Mouse (Mus musculus) midbrain, embryonic 11.5 days (tissue): ENCODE measurements around the gene Actn1. TPM values are rescaled to one million over a fixed set of nuclear protein-coding genes. Genes with fewer than 3 reads are reported as not detected.
A peak's percentile ranks its signal among the peaks of the same experiment; 100 is the strongest.

Experiments
- ATAC-seq: fragments of 200-750 bp; cut with Nextera tagmentation; 2 replicates; pipeline ENCODE4 v1.8.0; 2017; ENCODE audit warnings: moderate TSS enrichment, moderate library complexity; ENCODE audit not compliant: low FRiP score
- DNase-seq: peaks from one replicate; pipeline ENCODE4 v3.0.0; 2015; ENCODE audit warnings: low spot score; ENCODE audit errors: missing footprints
- H3K27ac ChIP-seq: fragments of 300-500 bp; sonication (generic); 2 replicates; pipeline ENCODE4 v1.5.1; 2014; ENCODE audit warnings: low read depth, low read length
- H3K27me3 ChIP-seq: fragments of 300-500 bp; sonication (generic); 2 replicates; pipeline ENCODE4 v1.6.1; 2014; ENCODE audit warnings: mild to moderate bottlenecking, low read length, moderate library complexity, mixed read lengths; ENCODE audit not compliant: control insufficient read depth, insufficient read depth
- H3K36me3 ChIP-seq: fragments of 300-500 bp; sonication (generic); 2 replicates; pipeline ENCODE4 v1.6.1; 2014; ENCODE audit warnings: mild to moderate bottlenecking, low read length, moderate library complexity, mixed read lengths; ENCODE audit not compliant: control insufficient read depth, insufficient read depth
- H3K4me1 ChIP-seq: fragments of 300-500 bp; sonication (generic); 2 replicates; pipeline ENCODE4 v1.6.1; 2014; ENCODE audit warnings: low read length; ENCODE audit not compliant: control insufficient read depth, insufficient read depth
- H3K4me2 ChIP-seq: fragments of 300-500 bp; sonication (generic); 2 replicates; pipeline ENCODE4 v1.6.1; 2014; ENCODE audit warnings: mild to moderate bottlenecking, moderate library complexity
- H3K4me3 ChIP-seq: fragments of 300-500 bp; sonication (generic); 2 replicates; pipeline ENCODE4 v1.5.1; 2014; ENCODE audit warnings: low read depth, low read length
- H3K9ac ChIP-seq: fragments of 300-500 bp; sonication (generic); 2 replicates; pipeline ENCODE4 v1.6.1; 2014; ENCODE audit warnings: low read length
- H3K9me3 ChIP-seq: fragments of 300-500 bp; sonication (generic); 2 replicates; pipeline ENCODE4 v1.6.1; 2016; ENCODE audit warnings: low read length; ENCODE audit not compliant: control insufficient read depth
- WGBS: fragments of 180-500 bp; shearing (Covaris S2); extraction: QIAGEN DNeasy Blood & Tissue Kit; methylation state at CpG from one replicate; pipeline ENCODE4 v1.1.7; 2014; 5-methylcytosine and 5-hydroxymethylcytosine counted together
- polyA plus RNA-seq: library from polyadenylated mRNA; unstranded; fragments of >200 nt; fragmentation: Nextera tagmentation; extraction: Ambion mirVana; gene quantifications from 2 replicates; pipeline ENCODE4 v1.2.1, GENCODE M21; 2014

Gene Actn1
- polyA plus RNA-seq, 1 experiment from 2014 or later: 19.9 TPM

DNA sequence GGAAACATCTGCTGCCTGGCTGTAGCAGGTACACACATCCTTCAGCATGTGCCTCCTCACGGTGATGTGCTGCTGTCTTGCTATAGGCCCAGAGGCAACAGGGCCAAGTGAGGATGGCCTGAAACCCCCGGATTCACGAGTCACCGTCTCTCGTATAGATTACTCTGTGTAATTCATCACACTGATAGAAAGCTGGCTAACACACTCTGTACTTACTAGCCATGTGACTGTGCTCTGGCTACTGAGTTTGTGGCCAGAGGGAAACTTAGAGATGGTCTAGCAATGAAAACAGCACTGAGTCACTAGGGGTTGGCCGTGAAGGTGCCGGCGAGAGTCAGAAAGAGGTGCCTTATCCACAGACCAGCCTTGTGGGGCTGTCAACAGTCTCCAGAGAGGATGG is 95.6 kb downstream of the Actn1 start:
- ATAC-seq: no peak
- 92% methylated on average over 8 of the region's 8 CpGs for WGBS
- no peaks in the 10 kb centered on the region for H3K27me3 ChIP-seq

DNA sequence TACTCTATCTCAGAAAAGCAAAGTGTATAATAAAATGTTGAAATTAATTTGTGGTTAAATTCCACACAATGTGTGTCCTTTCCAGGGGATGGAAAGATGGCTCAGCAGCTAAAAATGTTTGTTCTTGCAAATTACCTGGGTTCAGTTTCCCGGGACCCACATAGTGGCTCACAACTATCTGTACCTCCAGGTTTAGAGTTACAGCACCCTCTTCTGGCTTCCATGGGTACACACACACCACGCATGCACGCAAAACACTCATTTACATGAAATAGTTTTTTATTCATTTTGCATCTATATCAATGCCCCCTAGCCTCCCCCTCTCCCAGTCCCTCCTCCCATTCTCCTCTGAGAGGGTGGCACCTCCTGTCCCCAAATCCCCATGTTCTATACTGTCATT is 97.7 kb downstream of the Actn1 start:
- no peaks in the 10 kb centered on the region for H3K9me3 ChIP-seq
- H3K9ac ChIP-seq: no peak overlapping the region
- ATAC-seq: no peak
- no peak overlapping the region for H3K27ac ChIP-seq
- WGBS: 78% methylated on average over 3 of the region's 3 CpGs
- H3K36me3 ChIP-seq: no peaks in the 10 kb centered on the region
- H3K27me3 ChIP-seq: no peaks in the 10 kb centered on the region
- H3K4me1 ChIP-seq: no peaks in the 10 kb centered on the region
- no peak overlapping the region for H3K4me2 ChIP-seq
- no peak overlapping the region for H3K4me3 ChIP-seq
- DNase-seq: no peak

More for the DNA sequence above, 95.6 kb downstream of the Actn1 start:
- H3K27ac ChIP-seq: no peak overlapping the region
- no peak overlapping the region for H3K9ac ChIP-seq
- no peaks in the 10 kb centered on the region; the same call in 1 of the 2 replicates for H3K4me1 ChIP-seq
- no peak overlapping the region for H3K4me2 ChIP-seq
- no peak for DNase-seq
- no peak overlapping the region for H3K4me3 ChIP-seq
- H3K36me3 ChIP-seq: no peaks in the 10 kb centered on the region
- H3K9me3 ChIP-seq: no peaks in the 10 kb centered on the region

DNA sequence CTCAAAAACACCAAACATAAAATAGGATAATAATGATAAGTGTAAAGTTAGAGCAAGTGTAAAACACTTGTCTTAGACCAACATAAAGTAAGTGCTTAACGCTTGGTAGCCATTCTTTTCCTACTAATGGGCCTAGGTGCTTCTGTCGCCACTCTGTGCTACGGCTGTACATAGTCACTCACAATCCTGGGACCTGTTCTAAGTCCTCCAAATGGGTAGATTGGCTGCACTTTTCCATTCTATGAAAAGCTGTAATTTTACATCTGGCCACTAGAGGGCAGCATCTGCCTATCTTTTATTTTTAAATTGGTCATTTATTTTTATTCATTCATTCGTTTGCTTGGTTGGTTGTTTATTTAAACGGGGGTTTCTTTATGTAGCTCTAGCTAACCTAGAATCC is 102.5 kb downstream of the Actn1 start:
- 10% methylated on average over 5 of the region's 5 CpGs for WGBS
- Histone ChIP-seq H3K27me3 (no peaks in the 10 kb centered on the region), H3K4me1 (no peaks in the 10 kb centered on the region), H3K36me3 (no peaks in the 10 kb centered on the region), H3K9me3 (no peaks in the 10 kb centered on the region), H3K4me2 (no peak overlapping the region), H3K4me3 (no peak overlapping the region), H3K27ac (no peak overlapping the region), H3K9ac (no peak overlapping the region)
- DNase-seq: peak; percentile 92
- no peak for ATAC-seq

DNA sequence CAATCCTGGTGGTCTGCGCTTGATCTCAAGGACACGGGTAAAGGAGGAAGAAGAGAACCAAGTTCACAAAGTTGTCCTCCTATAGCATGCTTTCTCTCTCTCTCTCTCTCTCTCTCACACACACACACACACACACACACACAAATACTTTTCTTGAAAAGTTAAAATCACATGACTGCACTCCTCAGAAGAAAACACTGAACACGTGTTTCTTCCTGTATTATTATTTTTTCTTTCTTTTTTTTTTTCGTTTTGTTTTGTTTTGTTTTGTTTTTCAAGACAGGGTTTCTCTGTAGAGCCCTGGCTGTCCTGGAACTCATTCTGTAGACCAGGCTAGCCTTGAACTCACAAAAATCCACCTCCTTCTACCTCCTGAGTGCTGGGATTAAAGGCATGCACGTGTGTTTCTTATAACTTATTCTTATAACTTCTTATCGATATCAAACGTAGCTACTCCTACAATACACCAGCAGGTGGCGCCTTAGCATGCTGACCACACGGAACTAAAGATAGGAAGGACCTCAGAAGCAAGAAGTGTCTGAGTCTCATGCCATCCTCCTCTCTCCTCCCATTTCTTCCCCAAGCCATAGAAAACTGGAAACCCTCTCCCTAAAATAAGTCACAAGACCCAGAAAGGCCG is 106.4 kb downstream of the Actn1 start:
- no peaks in the 10 kb centered on the region for H3K27me3 ChIP-seq
- H3K9me3 ChIP-seq: no peaks in the 10 kb centered on the region
- 37% methylated on average over 10 of the region's 10 CpGs for WGBS

DNA sequence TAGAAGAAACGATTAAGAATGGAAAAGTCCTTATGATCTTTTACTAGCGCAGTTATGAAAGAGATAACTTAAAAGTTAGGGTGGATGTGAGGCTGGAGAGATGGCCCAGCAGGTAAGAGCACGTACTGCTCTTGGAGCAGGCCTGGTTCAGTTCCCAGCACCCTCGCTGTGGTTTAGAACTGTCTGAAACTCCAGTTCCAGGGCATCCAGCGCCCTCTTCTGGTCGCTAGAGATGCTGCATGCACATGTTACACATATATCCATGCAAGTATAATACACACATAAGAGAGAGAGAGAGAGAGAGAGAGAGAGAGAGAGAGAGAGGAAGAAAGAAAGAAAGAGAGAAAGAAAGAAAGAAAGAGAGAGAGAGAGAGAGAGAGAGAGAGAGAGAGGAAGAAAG is 107.1 kb downstream of the Actn1 start:
- DNase-seq (no peak), ATAC-seq (no peak)
- WGBS: 82% methylated on average over 6 of the region's 6 CpGs
- no peaks in the 10 kb centered on the region for H3K9me3 ChIP-seq
- H3K27ac ChIP-seq: no peak overlapping the region
- no peak overlapping the region for H3K4me2 ChIP-seq
- H3K36me3 ChIP-seq: no peaks in the 10 kb centered on the region
- no peaks in the 10 kb centered on the region for H3K4me1 ChIP-seq
- H3K9ac ChIP-seq: no peak overlapping the region
- H3K4me3 ChIP-seq: no peak overlapping the region
- no peaks in the 10 kb centered on the region for H3K27me3 ChIP-seq

More for the DNA sequence above, 106.4 kb downstream of the Actn1 start:
- Histone ChIP-seq H3K4me1 (no peaks in the 10 kb centered on the region), H3K4me3 (no peak overlapping the region), H3K27ac (no peak overlapping the region), H3K4me2 (no peak overlapping the region), H3K36me3 (no peaks in the 10 kb centered on the region), H3K9ac (no peak overlapping the region)
- ATAC-seq (no peak), DNase-seq (peak; percentile 94)

DNA sequence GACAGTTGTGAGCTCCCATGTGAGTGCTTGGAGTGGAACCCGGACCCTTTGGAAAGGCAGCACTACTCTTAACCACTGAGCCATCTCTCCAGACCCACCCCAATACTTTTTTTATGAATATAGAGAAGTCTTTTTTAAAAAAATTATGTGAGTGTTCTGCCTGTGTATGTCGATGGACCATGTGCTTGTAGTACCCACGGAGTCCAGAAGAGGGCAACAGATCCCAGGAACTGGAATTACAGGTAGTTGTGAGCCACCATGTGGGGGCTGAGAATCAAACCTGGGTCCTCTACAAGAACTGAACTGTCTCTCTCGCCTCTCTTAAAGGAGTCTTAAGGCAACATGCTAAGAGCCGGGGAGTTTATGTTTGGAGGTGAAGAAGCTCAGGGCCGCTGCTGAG is 108.3 kb downstream of the Actn1 start:
- WGBS: 93% methylated on average over 6 of the region's 6 CpGs

DNA sequence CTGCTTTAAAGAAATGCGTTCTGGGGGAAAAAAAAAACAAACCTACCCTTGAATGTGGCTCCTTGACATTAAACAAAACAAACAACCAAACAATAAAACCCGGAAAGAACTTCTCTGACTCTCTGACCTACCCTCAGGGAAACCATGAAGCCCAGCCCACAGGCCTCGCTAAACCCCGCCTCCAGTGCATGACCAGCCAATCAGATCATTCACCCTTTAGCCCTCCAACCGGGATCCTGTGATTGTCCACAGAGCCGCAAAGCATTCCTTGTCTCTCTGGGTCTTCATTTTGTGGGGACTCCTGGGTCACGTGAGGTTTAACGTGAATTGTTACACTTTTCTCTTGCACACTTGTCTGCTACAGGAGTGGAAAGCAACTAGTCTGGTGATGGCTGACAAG is 109.5 kb downstream of the Actn1 start:
- Histone ChIP-seq H3K9me3 (no peaks in the 10 kb centered on the region), H3K9ac (no peak overlapping the region), H3K4me1 (no peaks in the 10 kb centered on the region; the same call in 1 of the 2 replicates), H3K4me2 (no peak overlapping the region), H3K4me3 (no peak overlapping the region), H3K27me3 (no peaks in the 10 kb centered on the region), H3K36me3 (no peaks in the 10 kb centered on the region), H3K27ac (no peak overlapping the region)
- peak; percentile 91 for DNase-seq
- ATAC-seq: no peak
- WGBS: 33% methylated on average over 8 of the region's 8 CpGs

More for the DNA sequence above, 108.3 kb downstream of the Actn1 start:
- no peak overlapping the region for H3K27ac ChIP-seq
- no peak overlapping the region for H3K4me3 ChIP-seq
- no peaks in the 10 kb centered on the region for H3K27me3 ChIP-seq
- H3K36me3 ChIP-seq: no peaks in the 10 kb centered on the region
- H3K9me3 ChIP-seq: no peaks in the 10 kb centered on the region
- no peak overlapping the region for H3K4me2 ChIP-seq
- ATAC-seq (no peak), DNase-seq (no peak)
- H3K4me1 ChIP-seq: no peaks in the 10 kb centered on the region
- H3K9ac ChIP-seq: no peak overlapping the region

DNA sequence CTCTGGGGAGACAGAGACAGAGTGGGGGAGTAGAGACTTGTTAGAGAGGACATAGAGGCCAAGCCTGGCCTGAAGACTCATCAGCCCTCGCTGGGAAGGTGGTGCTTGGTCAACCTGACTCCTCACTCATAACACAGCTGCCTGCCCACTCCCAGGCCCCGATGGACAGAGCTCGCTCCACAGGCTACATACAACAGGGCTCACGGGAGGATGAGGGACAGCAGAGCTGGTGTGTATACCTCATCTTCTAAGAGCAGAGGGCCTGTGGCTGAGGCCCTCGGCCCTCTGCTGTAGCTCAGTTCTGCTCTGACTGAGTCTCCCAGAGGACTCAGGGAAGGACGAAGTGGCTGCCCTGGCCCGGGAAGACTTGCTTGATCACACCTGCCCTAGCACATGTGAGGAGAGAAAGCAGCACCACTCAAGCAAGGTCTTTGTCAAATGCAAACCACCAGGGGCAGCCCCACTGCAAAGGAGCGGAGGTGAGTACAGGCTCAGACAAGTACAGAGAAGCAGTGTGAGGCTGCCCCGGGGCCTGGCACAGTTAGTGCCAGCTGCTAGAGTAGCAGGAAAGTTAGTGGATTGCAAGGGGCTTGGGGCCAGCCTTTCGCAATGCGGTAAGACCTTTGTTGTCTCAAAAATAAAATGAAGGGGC is 112.5 kb downstream of the Actn1 start:
- Histone ChIP-seq H3K36me3 (no peaks in the 10 kb centered on the region), H3K27me3 (no peaks in the 10 kb centered on the region), H3K9me3 (no peaks in the 10 kb centered on the region), H3K4me3 (no peak overlapping the region), H3K4me1 (no peaks in the 10 kb centered on the region; the same call in 1 of the 2 replicates), H3K9ac (no peak overlapping the region), H3K4me2 (no peak overlapping the region), H3K27ac (no peak overlapping the region)
- ATAC-seq: no peak
- no peak for DNase-seq
- 94% methylated on average over 11 of the region's 11 CpGs for WGBS
